Mouse (Mus musculus): ENCODE data around the gene March6.

March6 gene

GRCm38 (mm10) chr15:31542013-31542958 lies 11.4 kb upstream of the March6 start:
- peak in 1 of 2 experiments; percentile 33 for DNase-seq (ENCODE audit: low spot score in 2 of 2)

- no peak for DNase-seq (ENCODE audit: low spot score in 2 of 2)
Observed at GRCm38 (mm10) chr15:31540513-31540802, 9.6 kb upstream of the March6 start.

DNA sequence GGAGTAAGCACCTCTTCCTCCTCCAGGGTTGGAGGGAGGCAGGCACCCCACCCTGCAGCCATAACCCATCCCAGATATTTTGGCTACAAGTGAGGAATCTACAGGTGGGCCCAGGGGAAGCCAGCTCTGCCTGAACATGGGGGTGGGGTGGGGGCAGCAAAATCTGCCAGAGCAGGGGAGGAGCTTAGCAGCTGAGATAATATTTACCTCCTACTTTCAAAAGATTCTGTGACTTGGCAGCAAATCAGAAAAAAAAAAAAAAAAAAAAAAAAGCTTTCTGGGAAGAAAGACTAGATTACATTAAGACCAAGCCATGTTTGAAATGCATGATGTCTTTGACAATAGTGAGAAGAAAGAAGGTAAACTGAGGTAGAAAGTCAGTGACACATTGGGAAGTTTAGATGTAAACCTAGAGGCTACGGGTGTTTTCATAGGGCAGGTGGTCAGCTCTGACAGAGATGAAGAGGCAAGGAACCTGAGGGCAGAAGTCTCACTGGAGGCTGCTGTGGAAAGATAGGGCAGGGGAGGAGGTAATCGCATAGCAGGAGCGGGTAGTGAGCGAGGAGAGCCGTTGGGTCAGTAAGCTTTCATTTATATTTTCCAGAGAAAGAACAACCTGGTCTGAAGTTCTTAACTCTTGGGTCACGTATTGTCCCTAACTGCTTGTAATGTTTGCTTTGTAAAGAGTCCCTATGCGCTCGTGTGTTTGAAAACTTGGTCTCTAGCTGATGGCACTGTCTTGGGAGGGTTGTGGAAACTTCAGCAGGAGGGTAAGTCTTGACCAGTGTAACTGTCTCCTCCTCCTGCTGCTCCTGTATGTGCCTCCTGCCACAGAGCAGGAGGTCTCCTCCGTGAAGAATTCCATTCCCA lies 9.0 kb upstream of the March6 start:
- DNase-seq (ENCODE audit: low spot score in 2 of 2) = no peak

- DNase-seq (ENCODE audit: low spot score in 2 of 2) = no peak
Observed at GRCm38 (mm10) chr15:31538346-31538745, 7.5 kb upstream of the March6 start.

GRCm38 (mm10) chr15:31537706-31538105 lies 6.9 kb upstream of the March6 start:
- DNase-seq (ENCODE audit: low spot score in 2 of 2) = no peak

DNA sequence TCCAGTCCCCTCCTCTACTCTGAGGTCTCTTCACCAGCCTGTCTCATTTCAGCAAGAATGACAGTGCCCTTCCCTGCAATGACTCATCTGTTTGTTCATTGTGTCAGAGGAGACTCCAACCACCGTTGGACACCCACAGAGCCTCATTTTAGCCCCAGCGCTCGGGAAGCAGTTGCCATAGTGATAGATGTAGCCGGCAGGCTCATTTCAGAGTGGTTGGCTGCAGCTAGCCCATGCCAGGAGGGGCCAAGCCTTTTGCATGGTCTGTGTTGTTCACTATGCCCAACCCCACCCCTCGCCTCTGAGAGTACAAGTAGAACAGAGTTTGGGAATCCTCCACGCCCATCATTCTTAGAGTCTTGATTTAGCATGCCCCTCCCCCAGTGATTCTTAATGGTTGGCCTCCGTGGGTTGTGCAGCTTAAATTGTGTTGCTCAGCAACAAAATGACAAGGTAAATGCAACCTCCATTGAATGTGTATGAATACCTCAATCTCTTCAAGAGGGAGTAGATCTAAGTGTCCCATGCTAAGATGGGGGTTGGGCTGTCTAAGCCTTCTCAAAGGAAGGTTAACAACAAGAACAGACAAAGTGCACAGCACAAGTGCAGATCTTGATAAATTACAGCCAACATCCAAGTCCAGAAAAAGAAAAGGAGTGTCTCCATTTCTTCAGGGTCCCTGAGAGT lies 5.3 kb upstream of the March6 start:
- DNase-seq (ENCODE audit: low spot score in 2 of 2) = peak; percentile 79 to 80

DNA sequence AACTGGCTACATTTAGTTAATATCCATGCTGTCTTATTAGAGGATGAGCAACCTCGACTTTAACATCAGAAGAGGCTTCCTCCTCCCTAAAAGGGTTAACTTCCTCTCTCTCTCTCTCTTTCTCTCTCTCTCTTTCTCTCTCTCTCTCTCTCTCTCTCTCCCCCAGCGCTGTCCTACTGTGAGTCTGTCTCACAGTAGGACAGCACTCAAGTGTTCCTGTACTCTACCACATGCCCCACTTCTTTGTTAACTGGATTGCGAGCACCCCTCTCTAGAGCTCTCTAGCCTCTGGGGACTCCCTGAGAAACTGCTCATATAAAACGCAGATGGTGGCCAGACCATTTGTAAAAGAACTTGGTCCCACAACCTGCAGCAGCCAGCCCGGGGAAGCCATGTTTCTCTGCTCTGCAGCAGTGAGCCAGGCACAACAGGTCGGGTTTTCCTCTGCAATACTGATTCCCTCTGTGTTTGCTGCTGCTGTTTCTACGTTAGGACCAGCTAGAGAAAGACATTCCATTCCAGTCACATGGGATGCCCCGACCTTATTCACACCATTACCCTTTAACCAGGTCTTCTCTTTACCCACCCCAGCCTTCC lies 4.5 kb upstream of the March6 start:
- no peak for DNase-seq (ENCODE audit: low spot score in 2 of 2)

- no peak for DNase-seq (ENCODE audit: low spot score in 2 of 2)
Observed at GRCm38 (mm10) chr15:31534421-31535258, 3.8 kb upstream of the March6 start.

GRCm38 (mm10) chr15:31533529-31533928 lies 2.7 kb upstream of the March6 start:
- DNase-seq (ENCODE audit: low spot score in 2 of 2) = no peak

DNA sequence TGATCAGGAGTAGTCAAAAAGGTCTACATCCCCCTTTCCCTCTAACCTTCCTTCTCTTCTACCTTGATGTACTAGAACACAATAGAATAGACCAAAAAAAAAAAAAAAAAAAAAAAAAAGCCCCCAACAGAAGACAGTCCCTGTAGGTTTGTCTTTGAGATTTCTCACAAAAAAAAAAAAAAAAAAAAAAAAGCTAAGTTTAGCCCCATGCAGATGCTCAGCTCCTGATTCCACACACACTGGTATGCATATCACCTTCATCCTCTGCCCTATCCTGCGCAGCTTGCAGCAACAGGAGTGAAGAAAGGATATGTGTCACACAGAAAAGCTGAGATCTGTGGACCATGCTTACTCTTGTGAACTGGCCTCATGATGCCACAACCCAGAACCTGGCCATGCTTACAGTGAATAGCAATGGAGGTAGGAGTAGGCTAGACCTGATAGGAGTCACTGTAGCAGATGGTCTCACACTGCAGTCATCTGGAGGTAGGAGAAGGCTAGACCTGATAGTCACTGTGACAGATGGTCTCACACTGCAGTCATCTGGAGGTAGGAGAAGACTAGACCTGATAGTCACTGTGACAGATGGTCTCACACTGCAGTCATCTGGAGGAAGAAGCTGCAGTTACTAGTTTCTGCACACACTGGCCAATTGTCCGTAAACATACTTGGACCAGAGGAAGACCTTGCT lies 1.6 kb upstream of the March6 start:
- peak; percentile 24 to 29 for DNase-seq (ENCODE audit: low spot score in 2 of 2)

- no peak for DNase-seq (ENCODE audit: low spot score in 2 of 2)
Observed at GRCm38 (mm10) chr15:31531446-31532330, 835 bp upstream of the March6 start.

GRCm38 (mm10) chr15:31529811-31530658 lies 818 bp downstream of the March6 start:
- peak; percentile 27 to 32 for DNase-seq (ENCODE audit: low spot score in 2 of 2)

DNA sequence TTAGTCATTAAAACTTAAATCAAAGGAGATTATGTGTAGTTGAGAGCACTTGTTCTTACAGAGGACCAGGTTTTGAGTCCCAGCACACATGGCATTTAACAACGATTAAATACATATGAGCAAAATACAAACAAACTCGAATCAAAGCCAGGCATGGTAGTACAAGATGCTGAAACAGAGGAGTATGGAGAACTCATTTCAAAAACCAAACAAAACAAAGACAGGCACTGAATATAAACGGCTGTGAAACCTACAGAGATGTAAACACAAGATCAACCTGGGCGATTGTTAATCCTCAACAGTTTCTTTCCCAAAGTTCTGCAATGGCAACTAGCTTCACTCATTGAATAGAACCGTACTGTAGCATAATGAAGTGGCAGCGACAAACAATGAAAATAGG lies 1.8 kb downstream of the March6 start:
- no peak for DNase-seq (ENCODE audit: low spot score in 2 of 2)

DNA sequence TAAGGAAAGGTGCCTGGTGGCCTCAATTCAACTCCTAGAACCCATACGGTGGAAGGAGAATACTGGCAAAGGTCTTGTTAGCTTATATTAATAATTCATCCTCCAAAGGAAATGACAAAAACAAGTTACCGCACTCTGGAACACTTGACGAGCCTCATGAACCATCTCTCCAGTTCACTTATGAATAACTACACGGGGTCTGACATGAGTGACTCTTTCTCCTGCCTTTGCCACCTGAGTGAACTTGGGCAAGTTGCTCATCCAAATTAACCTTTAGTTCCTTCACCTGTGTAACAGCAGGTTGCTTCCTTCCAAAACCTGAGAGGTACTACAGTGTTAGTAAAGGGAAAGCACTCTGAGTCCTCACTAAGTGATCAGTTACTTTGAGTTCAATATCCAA lies 2.4 kb downstream of the March6 start:
- DNase-seq (ENCODE audit: low spot score in 2 of 2) = no peak

- no peak for DNase-seq (ENCODE audit: low spot score in 2 of 2)
Observed at GRCm38 (mm10) chr15:31526463-31526862, 4.4 kb downstream of the March6 start.

GRCm38 (mm10) chr15:31519000-31519399 lies 11.9 kb downstream of the March6 start:
- DNase-seq (ENCODE audit: low spot score in 2 of 2) = no peak

- no peak for DNase-seq (ENCODE audit: low spot score in 2 of 2)
Observed at GRCm38 (mm10) chr15:31518371-31518770, 12.5 kb downstream of the March6 start.

DNA sequence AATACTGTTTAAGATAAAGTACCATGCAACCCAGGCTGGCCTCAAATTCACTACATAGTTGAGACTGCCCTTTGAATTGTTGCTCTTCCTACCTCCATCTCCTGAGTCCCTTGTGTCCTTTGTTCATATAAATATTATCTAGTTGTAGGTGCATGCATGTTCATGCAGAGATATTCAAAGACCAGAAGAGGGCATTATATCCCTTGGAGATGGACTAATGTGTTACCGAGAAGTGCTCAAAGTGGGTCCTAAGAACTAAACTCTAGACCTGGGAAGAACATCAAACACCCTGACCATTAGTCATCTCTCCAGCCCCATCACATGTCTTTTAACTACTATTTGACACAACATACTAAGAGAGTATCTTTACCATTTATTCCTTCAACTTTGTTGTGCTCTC lies 13.7 kb downstream of the March6 start:
- DNase-seq (ENCODE audit: low spot score in 2 of 2) = no peak

All from right cerebral cortex, adult 2 months (tissue).